Comparison of ENCODE assay signal across 24 mouse cellular contexts in the genomic region with DNA sequence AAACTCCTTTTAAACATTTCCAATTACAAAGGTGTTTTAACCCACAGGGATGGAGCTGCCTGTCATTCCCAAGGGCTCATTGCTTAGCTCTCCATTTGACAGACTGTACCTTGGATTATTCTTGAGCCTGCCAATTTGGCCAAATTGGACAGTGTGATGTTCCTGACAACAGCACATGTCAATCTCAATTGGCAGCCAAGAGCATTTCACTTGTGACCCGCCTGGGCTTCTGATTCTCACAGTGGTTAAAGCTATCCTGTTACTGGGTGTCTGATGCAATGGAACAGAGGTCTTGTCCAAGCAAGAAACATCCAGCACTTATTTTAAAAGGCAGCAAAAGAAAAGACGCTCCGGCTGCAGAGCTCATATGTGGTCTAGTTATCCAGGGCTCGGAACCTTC.
A peak's percentile ranks its signal among the peaks of the same experiment; 100 is the strongest.
DNase-seq lines count a peak whose midpoint lies in the region; ATAC-seq and TF ChIP-seq lines count a peak whose summit lies in the region.
"Had no signal": no experiment of that assay in that cellular context is flagged by ENCODE, and none has a peak within 500 bp of the region (broad histone marks: within the 10 kb centered on the region; RNA-seq: fewer than 3 reads in every experiment).

No protein-coding gene starts in this region.

- no peak for TF ChIP-seq POLR2A in myocyte (IDR thresholded peaks at IDR 0.05; ENCODE audit: insufficient read length, low read depth)

- no peak for TF ChIP-seq CTCF in heart, postnatal 0 days (IDR thresholded peaks at IDR 0.05; ENCODE audit: low read depth)

- H3K36me3 ChIP-seq in heart, postnatal 0 days (replicated peaks; ENCODE audit: control insufficient read depth, insufficient read depth, low read length) = no peaks in the 10 kb centered on the region
- H3K36me3 ChIP-seq in myocyte (ENCODE audit: control insufficient read depth, insufficient read depth) = no peaks in the 10 kb centered on the region
- H3K36me3 ChIP-seq: embryonic facial prominence, embryonic 15.5 days; forebrain, embryonic 10.5 days; G1E; hindbrain, embryonic 10.5 days; intestine, embryonic 15.5 days had no signal

- H3K4me3 ChIP-seq in heart, postnatal 0 days (ENCODE audit: low read depth, low read length) = no peak overlapping the region
- H3K4me3 ChIP-seq in myocyte = no peak overlapping the region
- H3K4me3 ChIP-seq: embryonic facial prominence, embryonic 15.5 days; erythroblast, embryonic 14.5 days; forebrain, embryonic 10.5 days; hindbrain, embryonic 10.5 days; intestine, embryonic 15.5 days had no signal

- H3K9ac ChIP-seq in heart, postnatal 0 days (replicated peaks; ENCODE audit: low read depth, low read length) = no peak overlapping the region
- H3K9ac ChIP-seq: embryonic facial prominence, embryonic 15.5 days; hindbrain, embryonic 14.5 days; intestine, embryonic 15.5 days had no signal

- H3K79me2 ChIP-seq in myocyte (ENCODE audit: control insufficient read depth, insufficient read depth) = no peaks in the 10 kb centered on the region

- no peaks in the 10 kb centered on the region for H3K9me3 ChIP-seq in heart, postnatal 0 days (replicated peaks; ENCODE audit: control insufficient read depth, low read length)
- H3K9me3 ChIP-seq: embryonic facial prominence, embryonic 15.5 days; forebrain, embryonic 10.5 days; hindbrain, embryonic 10.5 days; intestine, embryonic 15.5 days had no signal

- WGBS in heart, postnatal 0 days = 87% methylated on average over 4 of the region's 4 CpGs

- H3K27me3 ChIP-seq in heart, postnatal 0 days (ENCODE audit: control insufficient read depth, insufficient read depth, low read length) = no peaks in the 10 kb centered on the region
- no peaks in the 10 kb centered on the region for H3K27me3 ChIP-seq in myocyte (ENCODE audit: control insufficient read depth, insufficient read depth, insufficient read length)
- H3K27me3 ChIP-seq: embryonic facial prominence, embryonic 15.5 days; intestine, embryonic 15.5 days had no signal

- intact Hi-C loops in heart, postnatal 25 days (cut with DNase I) = no loop called here
- intact Hi-C loops in heart, postnatal 14 days (cut with DNase I) = no loop called here

- no peak for ATAC-seq in heart, postnatal 0 days (ENCODE audit: insufficient read depth, low read depth)
- no peak for ATAC-seq in cerebellum, adult (ENCODE audit: insufficient number of reproducible peaks, low FRiP score, low TSS enrichment)
- ATAC-seq: CD4-positive, CD25-positive, alpha-beta regulatory T cell, adult 4 months; forebrain, embryonic 14.5 days; intestine, embryonic 15.5 days had no signal

- no peak overlapping the region for H3K4me2 ChIP-seq in heart, postnatal 0 days (ENCODE audit: low read depth, low read length)
- peak overlapping the region; percentile 56 for H3K4me2 ChIP-seq in myocyte (ENCODE audit: low read depth)
- H3K4me2 ChIP-seq: embryonic facial prominence, embryonic 15.5 days; hindbrain, embryonic 14.5 days; intestine, embryonic 15.5 days had no signal

- no peak overlapping the region for H3ac ChIP-seq in myocyte (ENCODE audit: control insufficient read depth, insufficient read length)

- peaks cover 15% of the 10 kb centered on the region for H3K4me1 ChIP-seq in heart, postnatal 0 days (ENCODE audit: control insufficient read depth, insufficient read depth)
- H3K4me1 ChIP-seq: embryonic facial prominence, embryonic 15.5 days; hindbrain, embryonic 10.5 days; intestine, embryonic 15.5 days had no signal

- H3K27ac ChIP-seq in heart, postnatal 0 days (ENCODE audit: low read depth) = no peak overlapping the region
- H3K27ac ChIP-seq: embryonic facial prominence, embryonic 15.5 days; forebrain, embryonic 10.5 days; hindbrain, embryonic 10.5 days; hindbrain, embryonic 14.5 days; intestine, embryonic 15.5 days had no signal

- DNase-seq in gastrocnemius, adult 18-20 months (ENCODE audit: low spot score) = peak; percentile 68
- no peak for DNase-seq in gastrocnemius, postnatal 4 days (ENCODE audit: low spot score in 2 of 2)
- DNase-seq in heart, adult 18-20 months = peak; percentile 48 to 67
- DNase-seq in heart, postnatal 25 days (ENCODE audit: low spot score) = no peak
- no peak for DNase-seq in heart, postnatal 0 days (ENCODE audit: low spot score)
- no peak for DNase-seq in heart, postnatal 14 days
- DNase-seq: adrenal gland, adult 8-10 months; adrenal gland, postnatal 36 days; B cell, adult 2 months; cerebellum, adult 11 months; cerebellum, adult 8-10 months; embryo, embryonic 11 days; kidney, adult 18-20 months had no signal

- TF ChIP-seq EP300 in heart, postnatal 0 days (IDR thresholded peaks at IDR 0.05; ENCODE audit: low read depth) = 0 out of 2 replicates have a peak, but pooled peaks have one; percentile 19

TF ChIP-seq in myocyte, 11 proteins besides CTCF, POLR2A, EP300 and RAD21:
- TF ChIP-seq CEBPB (IDR thresholded peaks at IDR 0.05; ENCODE audit: insufficient read depth, poor library complexity, severe bottlenecking) (peak; percentile 53; the same call in 1 of the 2 replicates), REST (IDR thresholded peaks at IDR 0.05; ENCODE audit: insufficient read depth, insufficient read length) (no peak), SRF (IDR thresholded peaks at IDR 0.05; ENCODE audit: control insufficient read depth, insufficient read length, low read depth) (no peak), MYOD1 (IDR thresholded peaks at IDR 0.05; ENCODE audit: control insufficient read depth in 1 of 3, insufficient read length in 2 of 3, low read depth in 2 of 3) (peak in 2 of 3 experiments; percentile 4 to 24)
TF ChIP-seq in myocyte: peak in this region for 2.

Comparison
In these comparisons a context has a peak if more than half of its experiments do, and no peak if none do; other contexts are left out.
1. DNase-seq: peak in gastrocnemius, adult 18-20 months (single experiment) and heart, adult 18-20 months (2 of 2); none in gastrocnemius, postnatal 4 days (0 of 2), heart, postnatal 25 days (single experiment), heart, postnatal 0 days (single experiment) and heart, postnatal 14 days (0 of 2).